Mouse (Mus musculus) retina, postnatal 1 day (tissue): ENCODE measurements at regions not wholly inside any gene's neighbourhood (a gene's known extent, or its start where the extent isn't known, plus 50 kb on each side); places are given as distances from the start of the nearest gene placed in this dataset.
"Not testable (repeated sequence)": the region's sequence is repeated elsewhere in the genome, so short reads cannot be mapped to it uniquely, and the experiment has no call there.

Source experiments
- DNase-seq: peaks from one replicate; pipeline ENCODE4 v3.0.0-alpha.2; 2012

DNA sequence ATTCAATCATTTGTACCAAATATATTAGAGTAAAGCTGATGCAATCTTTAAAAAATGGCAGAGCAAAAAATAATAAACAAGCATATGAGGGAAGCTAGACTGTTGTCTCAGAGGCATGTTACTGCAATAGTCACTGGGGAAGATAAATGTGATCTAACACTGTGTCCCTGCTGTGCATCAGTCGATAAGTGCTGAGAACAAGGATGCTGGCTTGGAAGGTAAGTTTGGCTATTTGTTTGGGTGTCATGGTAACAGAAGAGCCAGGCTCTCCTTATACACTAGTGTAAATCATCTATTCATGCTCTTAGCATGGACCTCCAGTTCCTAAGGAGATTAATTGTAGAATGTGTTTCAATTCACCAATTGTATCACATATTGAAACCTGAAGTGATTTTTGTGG is 102.0 kb upstream of the Ghr start:
- DNase-seq, result peak; percentile 1

DNA sequence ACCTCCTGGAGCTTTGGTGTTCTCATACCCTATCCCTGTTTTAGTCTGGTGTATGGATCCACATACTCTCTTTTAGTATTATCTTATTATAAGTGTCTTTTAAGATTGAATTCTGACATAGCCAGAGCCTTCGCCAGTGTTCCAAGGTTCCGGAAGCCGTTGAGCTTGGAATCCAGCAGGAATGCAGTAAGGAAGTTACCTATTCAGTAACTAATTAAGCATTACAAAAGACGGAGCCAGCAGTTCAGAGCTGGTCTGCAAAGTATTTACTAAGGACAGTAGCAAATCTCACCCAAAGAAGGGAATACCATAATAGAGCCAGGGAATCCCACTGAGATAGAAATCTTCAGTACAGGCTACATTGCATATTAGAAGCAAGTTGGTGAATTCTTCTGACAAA is 93.7 kb upstream of the Ghr start:
- DNase-seq, result not testable (repeated sequence)

GRCm38 (mm10) chr15:3672586-3672985 is 89.3 kb upstream of the Ghr start:
- no peak for DNase-seq

GRCm38 (mm10) chr15:3671169-3671568 is 87.9 kb upstream of the Ghr start:
- no peak for DNase-seq

GRCm38 (mm10) chr15:3669411-3669810 is 86.1 kb upstream of the Ghr start:
- DNase-seq, result no peak

GRCm38 (mm10) chr15:3668863-3669262 is 85.6 kb upstream of the Ghr start:
- DNase-seq, result no peak

DNA sequence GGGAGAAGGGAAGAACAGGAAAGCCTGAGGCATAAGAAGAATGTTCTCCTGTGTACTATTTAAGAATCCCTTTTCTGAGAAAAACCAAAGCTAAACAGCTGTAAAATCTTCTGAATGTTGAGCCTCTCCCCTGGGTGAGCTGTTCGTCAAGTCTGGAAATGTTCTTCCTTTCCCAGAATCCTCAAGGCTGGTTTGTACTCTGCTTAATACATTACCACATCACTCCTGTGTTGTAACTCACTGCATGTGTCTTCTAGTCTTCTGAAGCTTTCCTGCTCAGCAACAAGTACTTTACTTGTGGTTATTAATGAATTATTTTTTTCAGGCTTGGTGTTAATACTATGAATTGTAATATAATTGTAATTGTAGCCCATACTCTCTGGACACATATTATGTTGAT is 65.4 kb upstream of the Ghr start:
- DNase-seq, result no peak

DNA sequence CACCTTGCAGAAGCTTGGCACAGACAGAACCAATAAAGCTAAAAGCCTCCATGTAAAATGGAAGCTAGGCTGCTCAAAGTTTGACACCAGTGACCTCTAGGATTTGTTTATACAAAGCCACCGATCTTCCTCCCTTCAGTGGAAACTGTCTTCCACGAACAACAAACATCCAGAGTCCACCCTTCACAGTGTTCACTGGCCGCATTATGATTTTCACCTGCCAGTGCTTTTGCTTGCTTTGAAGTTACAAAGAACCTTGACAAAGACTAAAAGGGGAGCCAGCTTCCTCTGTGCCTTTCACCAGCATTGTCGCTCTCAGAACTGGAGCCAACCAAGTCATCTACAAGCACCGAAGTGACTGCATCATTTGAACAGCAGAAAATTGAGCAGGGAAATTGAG is 56.8 kb upstream of the Ghr start:
- DNase-seq, result no peak
